Mouse (Mus musculus): ENCODE measurements at regions not wholly inside any gene's neighbourhood (a gene's known extent, or its start where the extent isn't known, plus 50 kb on each side); places are given as distances from the start of the nearest gene placed in this dataset.

DNA sequence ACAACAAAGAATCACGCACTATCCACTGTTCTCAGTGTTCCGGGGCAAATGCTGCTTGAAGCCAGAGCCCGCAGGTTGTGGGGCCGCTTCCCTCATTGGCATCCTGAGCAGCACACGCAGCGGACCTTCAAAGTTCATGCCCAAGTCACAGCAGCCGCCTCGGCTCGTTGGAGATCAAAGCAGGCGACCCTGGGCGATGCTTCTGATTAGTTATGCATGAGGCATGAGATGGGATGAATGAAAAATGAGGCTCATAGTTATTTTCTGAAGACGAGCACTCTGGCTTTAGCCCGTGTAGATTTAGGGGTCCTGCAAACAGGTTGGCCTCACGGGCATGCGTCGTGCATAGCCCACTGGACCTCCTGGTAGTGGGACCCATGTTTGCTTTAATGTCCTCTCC, 252.5 kb upstream of the Sulf2 start:
- H3K9me3 ChIP-seq (ENCODE audit: control insufficient read depth, low read length): no peaks in the 10 kb centered on the region
- DNase-seq (ENCODE audit: low spot score) (no peak), ATAC-seq (ENCODE audit: low FRiP score, low read depth) (no peak)
- no peak overlapping the region for H3K9ac ChIP-seq (ENCODE audit: low read depth, low read length, severe bottlenecking)
- H3K4me3 ChIP-seq (replicated peaks; ENCODE audit: low read length): no peak overlapping the region
- H3K4me2 ChIP-seq (replicated peaks; ENCODE audit: low read depth, low read length, severe bottlenecking): no peak overlapping the region
- no peaks in the 10 kb centered on the region for H3K36me3 ChIP-seq (ENCODE audit: control insufficient read depth, insufficient read depth, low read length)
- peaks cover 22% of the 10 kb centered on the region for H3K4me1 ChIP-seq (ENCODE audit: control insufficient read depth, insufficient read depth, low read length)
- no peaks in the 10 kb centered on the region for H3K27me3 ChIP-seq (ENCODE audit: control insufficient read depth, insufficient read depth, low read length)
- TF ChIP-seq POLR2A (IDR thresholded peaks at IDR 0.05; ENCODE audit: borderline replicate concordance, extremely low read depth, insufficient read depth, insufficient read length): no peak
- H3K27ac ChIP-seq (replicated peaks; ENCODE audit: low read depth, low read length): no peak overlapping the region
- WGBS: 76% methylated on average over 16 of the region's 16 CpGs

DNA sequence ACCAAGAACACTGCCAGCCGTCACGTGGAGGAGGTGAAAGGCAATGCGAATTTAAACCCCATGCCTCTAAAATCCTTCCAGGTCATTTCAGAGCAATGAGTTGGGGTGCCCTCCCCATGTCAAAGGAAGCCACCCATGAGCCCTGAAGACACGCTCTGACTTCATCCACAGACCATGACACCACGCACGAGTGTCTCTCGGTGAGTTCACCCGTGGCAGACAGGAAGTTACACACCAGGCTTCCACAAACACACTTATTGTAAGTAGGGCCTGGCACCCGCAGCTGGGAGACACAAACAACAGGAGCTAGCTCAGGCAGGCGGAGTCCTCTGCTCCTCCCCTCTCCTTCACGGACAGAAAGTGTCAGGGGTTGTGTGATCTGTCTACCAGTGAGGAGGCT, 251.4 kb upstream of the Sulf2 start:
- DNase-seq (ENCODE audit: low spot score) (no peak), ATAC-seq (ENCODE audit: low FRiP score, low read depth) (no peak)
- H3K27me3 ChIP-seq (ENCODE audit: control insufficient read depth, insufficient read depth, low read length): no peaks in the 10 kb centered on the region
- no peak overlapping the region for H3K4me3 ChIP-seq (replicated peaks; ENCODE audit: low read length)
- no peak overlapping the region for H3K27ac ChIP-seq (replicated peaks; ENCODE audit: low read depth, low read length)
- no peak for TF ChIP-seq POLR2A (IDR thresholded peaks at IDR 0.05; ENCODE audit: borderline replicate concordance, extremely low read depth, insufficient read depth, insufficient read length)
- H3K36me3 ChIP-seq (ENCODE audit: control insufficient read depth, insufficient read depth, low read length): no peaks in the 10 kb centered on the region
- peaks cover 16% of the 10 kb centered on the region for H3K4me1 ChIP-seq (ENCODE audit: control insufficient read depth, insufficient read depth, low read length)
- no peak overlapping the region for H3K4me2 ChIP-seq (replicated peaks; ENCODE audit: low read depth, low read length, severe bottlenecking)
- 78% methylated on average over 11 of the region's 11 CpGs for WGBS
- H3K9me3 ChIP-seq (ENCODE audit: control insufficient read depth, low read length): no peaks in the 10 kb centered on the region
- no peak overlapping the region for H3K9ac ChIP-seq (ENCODE audit: low read depth, low read length, severe bottlenecking)

DNA sequence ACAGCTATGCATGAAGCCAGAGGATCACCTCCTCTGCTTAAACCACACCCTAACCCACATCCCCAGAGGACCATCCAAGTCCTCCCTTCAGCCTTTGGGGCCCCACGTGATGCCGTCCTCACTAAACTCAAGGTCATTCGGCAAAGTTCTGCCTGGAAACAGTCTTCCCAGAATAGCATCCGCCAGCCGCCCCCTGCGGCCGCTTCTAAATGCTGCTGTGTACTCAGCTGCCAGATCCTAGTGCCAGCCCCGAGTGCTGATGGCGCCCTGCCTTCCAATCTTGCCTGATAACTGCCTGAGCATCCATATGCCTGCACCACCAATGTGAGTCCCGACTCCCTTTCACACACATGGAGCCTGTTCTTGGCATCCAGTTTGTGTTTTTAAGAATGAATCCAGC, 247.9 kb upstream of the Sulf2 start:
- 0 out of 2 replicates have a peak overlapping the region, but pooled peaks have one; percentile 5 for H3K27ac ChIP-seq (replicated peaks; ENCODE audit: low read depth, low read length)
- no peak for ATAC-seq (ENCODE audit: low FRiP score, low read depth)
- WGBS: 66% methylated on average over 10 of the region's 10 CpGs

DNA sequence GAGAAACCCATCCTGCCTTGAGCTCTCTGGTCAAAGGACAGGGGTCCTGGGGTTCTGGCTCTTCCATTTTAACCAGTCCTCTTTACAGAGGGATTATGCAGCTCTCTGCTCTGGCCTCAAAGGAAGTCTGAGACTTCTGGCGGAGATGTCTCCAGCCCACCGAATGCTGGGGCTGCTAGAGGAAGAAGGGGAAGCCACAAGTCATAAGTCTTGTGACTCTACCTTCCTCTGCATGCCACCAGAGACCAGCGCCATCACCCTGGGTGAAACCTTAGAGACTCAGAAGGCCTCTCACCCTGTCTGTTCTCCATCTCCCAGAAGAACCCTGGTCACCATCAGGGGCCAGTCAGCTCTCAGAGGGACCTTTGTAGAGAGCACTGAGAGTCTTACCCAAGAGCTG, 246.4 kb upstream of the Sulf2 start:
- Histone ChIP-seq H3K27ac (replicated peaks; ENCODE audit: low read depth, low read length) (no peak overlapping the region), H3K9ac (ENCODE audit: low read depth, low read length, severe bottlenecking) (no peak overlapping the region), H3K4me2 (replicated peaks; ENCODE audit: low read depth, low read length, severe bottlenecking) (no peak overlapping the region), H3K4me3 (replicated peaks; ENCODE audit: low read length) (no peak overlapping the region), H3K36me3 (ENCODE audit: control insufficient read depth, insufficient read depth, low read length) (no peaks in the 10 kb centered on the region), H3K27me3 (ENCODE audit: control insufficient read depth, insufficient read depth, low read length) (no peaks in the 10 kb centered on the region), H3K4me1 (ENCODE audit: control insufficient read depth, insufficient read depth, low read length) (peaks cover 45% of the 10 kb centered on the region), H3K9me3 (ENCODE audit: control insufficient read depth, low read length) (no peaks in the 10 kb centered on the region)
- 80% methylated on average over 3 of the region's 3 CpGs for WGBS
- TF ChIP-seq POLR2A (IDR thresholded peaks at IDR 0.05; ENCODE audit: borderline replicate concordance, extremely low read depth, insufficient read depth, insufficient read length): no peak
- DNase-seq (ENCODE audit: low spot score): no peak
- no peak for ATAC-seq (ENCODE audit: low FRiP score, low read depth)

More for the DNA sequence above, 247.9 kb upstream of the Sulf2 start:
- Histone ChIP-seq H3K4me2 (replicated peaks; ENCODE audit: low read depth, low read length, severe bottlenecking) (no peak overlapping the region), H3K9ac (ENCODE audit: low read depth, low read length, severe bottlenecking) (no peak overlapping the region), H3K9me3 (ENCODE audit: control insufficient read depth, low read length) (no peaks in the 10 kb centered on the region), H3K27me3 (ENCODE audit: control insufficient read depth, insufficient read depth, low read length) (no peaks in the 10 kb centered on the region), H3K4me1 (ENCODE audit: control insufficient read depth, insufficient read depth, low read length) (peaks cover 32% of the 10 kb centered on the region), H3K4me3 (replicated peaks; ENCODE audit: low read length) (no peak overlapping the region), H3K36me3 (ENCODE audit: control insufficient read depth, insufficient read depth, low read length) (no peaks in the 10 kb centered on the region)
- TF ChIP-seq POLR2A (IDR thresholded peaks at IDR 0.05; ENCODE audit: borderline replicate concordance, extremely low read depth, insufficient read depth, insufficient read length): no peak
- no peak for DNase-seq (ENCODE audit: low spot score)

DNA sequence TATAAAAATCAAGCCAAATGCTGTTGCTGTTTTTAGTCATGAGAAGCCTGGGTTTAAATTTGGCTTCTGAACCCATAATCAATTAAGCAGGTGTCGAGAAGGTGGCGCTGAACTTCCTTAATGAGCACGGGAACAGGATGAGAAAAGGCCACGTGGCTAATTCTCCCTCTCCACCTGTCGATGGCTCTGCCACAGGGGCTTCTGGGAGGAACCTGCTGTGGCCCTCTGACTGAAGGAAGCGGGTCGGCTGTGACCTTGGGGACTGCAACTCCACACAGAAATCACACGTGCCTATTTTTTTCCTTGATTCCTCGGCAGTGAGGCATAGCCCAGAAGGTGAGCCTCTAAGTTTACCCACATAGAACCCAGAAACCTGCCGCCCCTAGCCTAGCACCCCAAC, 244.8 kb upstream of the Sulf2 start:
- H3K27ac ChIP-seq (replicated peaks; ENCODE audit: low read depth, low read length): peak overlapping the region; percentile 91; the same call in 1 of the 2 replicates
- no peak overlapping the region for H3K4me3 ChIP-seq (replicated peaks; ENCODE audit: low read length)
- peaks cover 38% of the 10 kb centered on the region for H3K4me1 ChIP-seq (ENCODE audit: control insufficient read depth, insufficient read depth, low read length)
- H3K4me2 ChIP-seq (replicated peaks; ENCODE audit: low read depth, low read length, severe bottlenecking): no peak overlapping the region
- TF ChIP-seq POLR2A (IDR thresholded peaks at IDR 0.05; ENCODE audit: borderline replicate concordance, extremely low read depth, insufficient read depth, insufficient read length): no peak
- no peak for ATAC-seq (ENCODE audit: low FRiP score, low read depth)
- H3K36me3 ChIP-seq (ENCODE audit: control insufficient read depth, insufficient read depth, low read length): no peaks in the 10 kb centered on the region
- DNase-seq (ENCODE audit: low spot score): no peak
- WGBS: 51% methylated on average over 10 of the region's 10 CpGs
- no peaks in the 10 kb centered on the region for H3K9me3 ChIP-seq (ENCODE audit: control insufficient read depth, low read length)
- H3K9ac ChIP-seq (ENCODE audit: low read depth, low read length, severe bottlenecking): no peak overlapping the region
- H3K27me3 ChIP-seq (ENCODE audit: control insufficient read depth, insufficient read depth, low read length): no peaks in the 10 kb centered on the region

Data from limb, embryonic 14.5 days (tissue).